In genomic region chr11:61855539-61855938, GRCm38 (mm10) we compare ENCODE assay signal across 8 mouse cellular contexts. TPM values are rescaled to one million over a fixed set of nuclear protein-coding genes. Genes with fewer than 3 reads are reported as not detected.
A peak's percentile ranks its signal among the peaks of the same experiment; 100 is the strongest.
DNase-seq lines count a peak whose midpoint lies in the region; ATAC-seq and TF ChIP-seq lines count a peak whose summit lies in the region.

No protein-coding gene starts in this region.

- intact Hi-C loops in gastrocnemius, adult 2 months (cut with DNase I) = loop anchor here (5.0 kb wide), 1 partner anchor 72 kb away; no protein-coding TSS in a partner anchor
- intact Hi-C loops in gastrocnemius, postnatal 36 days (cut with DNase I) = no loop called here

- TF ChIP-seq EP300 in liver, embryonic 14.5 days (IDR thresholded peaks at IDR 0.05; ENCODE audit: low read depth) = no peak

- peak overlapping the region; percentile 97 for H3K27ac ChIP-seq in gastrocnemius, adult 2 months
- peak overlapping the region; percentile 96; the same call in 1 of the 2 replicates for H3K27ac ChIP-seq in forebrain, embryonic 12.5 days
- no peak overlapping the region for H3K27ac ChIP-seq in liver, embryonic 14.5 days

- no peaks in the 10 kb centered on the region for H3K27me3 ChIP-seq in forebrain, embryonic 12.5 days
- no peaks in the 10 kb centered on the region for H3K27me3 ChIP-seq in liver, embryonic 14.5 days (ENCODE audit: control insufficient read depth, insufficient read depth, low read length)

- ATAC-seq in forebrain, embryonic 12.5 days (ENCODE audit: low FRiP score) = no peak
- ATAC-seq in liver, embryonic 14.5 days (ENCODE audit: insufficient read depth) = no peak
- no peak for ATAC-seq in megakaryocyte progenitor cell, adult 5-6 weeks (replicated peaks; ENCODE audit: poor library complexity)

- H3K9ac ChIP-seq in forebrain, embryonic 12.5 days = peak overlapping the region; percentile 99
- peak overlapping the region; percentile 83 for H3K9ac ChIP-seq in liver, embryonic 14.5 days (replicated peaks)

- H3K4me3 ChIP-seq in gastrocnemius, adult 2 months = peak overlapping the region; percentile 91
- H3K4me3 ChIP-seq in forebrain, embryonic 12.5 days (replicated peaks) = peak overlapping the region; percentile 98
- peak overlapping the region; percentile 61 to 87 for H3K4me3 ChIP-seq in liver, embryonic 14.5 days (ENCODE audit: insufficient read depth in 1 of 2, low read depth in 2 of 2, low read length in 2 of 2)

- H3K4me1 ChIP-seq in forebrain, embryonic 12.5 days = peaks cover 13% of the 10 kb centered on the region
- H3K4me1 ChIP-seq in liver, embryonic 14.5 days (replicated peaks; ENCODE audit: control insufficient read depth in 2 of 2, insufficient read depth in 2 of 2, low read length in 1 of 2) = peaks cover 0 to 2% of the 10 kb centered on the region in 2 experiments; a peak in 1 of 4 replicates

- no peak for TF ChIP-seq CTCF in gastrocnemius, adult 2 months (IDR thresholded peaks at IDR 0.05)
- no peak for TF ChIP-seq CTCF in liver, embryonic 14.5 days (IDR thresholded peaks at IDR 0.05; ENCODE audit: low read depth)

- H3K4me2 ChIP-seq in forebrain, embryonic 12.5 days = peak overlapping the region; percentile 77
- peak overlapping the region; percentile 94 for H3K4me2 ChIP-seq in liver, embryonic 14.5 days (ENCODE audit: low read depth)

- 46% methylated on average over 6 of the region's 6 CpGs for WGBS in forebrain, embryonic 12.5 days
- WGBS in liver, embryonic 14.5 days (ENCODE audit: insufficient replicate concordance) = 44% methylated on average over 6 of the region's 6 CpGs

- DNase-seq in gastrocnemius, adult 2 months = no peak
- no peak for DNase-seq in gastrocnemius, postnatal 36 days
- peak; percentile 10 for DNase-seq in 3134 (ENCODE audit: extremely low read depth, insufficient read length, low spot score)
- no peak for DNase-seq in liver, embryonic 14.5 days (ENCODE audit: low read depth in 3 of 3, low spot score in 3 of 3)
- no peak for DNase-seq in urinary bladder, adult 18-20 months (ENCODE audit: low spot score in 2 of 2)
- DNase-seq in adrenal gland, postnatal 10 days = no peak

- H3K9me3 ChIP-seq in forebrain, embryonic 12.5 days = no peaks in the 10 kb centered on the region
- H3K9me3 ChIP-seq in liver, embryonic 14.5 days (ENCODE audit: control insufficient read depth, low read length) = no peaks in the 10 kb centered on the region

- no peaks in the 10 kb centered on the region for H3K36me3 ChIP-seq in forebrain, embryonic 12.5 days (replicated peaks)
- H3K36me3 ChIP-seq in liver, embryonic 14.5 days (replicated peaks; ENCODE audit: control insufficient read depth, insufficient read depth, low read depth) = no peaks in the 10 kb centered on the region

RNA-seq across cellular contexts. Expression of gene Ulk2, which starts 0.7 kb away (rescaled TPM):
- 10 to 100 TPM; 70.9 to 84.4 TPM for total RNA-seq in gastrocnemius, adult 2 months (2021)
- total RNA-seq in gastrocnemius, postnatal 36 days (2021) = 10 to 100 TPM; 71.9 to 73.6 TPM
- 31.4 and 32.3 TPM in 2 replicates for polyA plus RNA-seq in forebrain, embryonic 12.5 days (2016; fragmentation: Nextera tagmentation; extraction: Ambion mirVana)
- 2.5 and 2.7 TPM in 2 replicates for polyA plus RNA-seq in liver, embryonic 14.5 days (2012; rRNA removed)
- polyA plus RNA-seq in liver, embryonic 14.5 days (2014; fragmentation: Nextera tagmentation; extraction: Ambion mirVana) = 2.5 and 2.8 TPM in 2 replicates
- 10 to 100 TPM; 35.7 to 36.9 TPM for total RNA-seq in adrenal gland, postnatal 10 days (2021)
- 17.7 and 19.5 TPM in 2 replicates for total RNA-seq in megakaryocyte progenitor cell, adult 5-6 weeks (2015)
- 12.8 and 14.7 TPM in 2 replicates for total RNA-seq in megakaryocyte progenitor cell, adult 5-6 weeks (2017)
